Mouse (Mus musculus) activated CD4-positive, CD25-positive, alpha-beta regulatory T cell, adult 9 weeks (primary cell): ENCODE measurements around the gene Hist1h4h. TPM values are rescaled to one million over a fixed set of nuclear protein-coding genes. Genes with fewer than 3 reads are reported as not detected.

ENCODE experiments used
- polyA plus RNA-seq: library from polyadenylated mRNA; unstranded; fragments of 100-300 nt; shearing (Covaris generic); gene quantifications from one replicate; pipeline ENCODE4 v1.2.1, GENCODE M21; 2017

Hist1h4h gene
- polyA plus RNA-seq, 1 experiment from 2014 or later: 3.7 TPM

Other genes starting within 250 kb of the Hist1h4h start
- gene Zfp322a, start 161.8 kb upstream of the Hist1h4h start, polyA plus RNA-seq: 30.3 TPM
- gene Abt1, start 107.2 kb upstream of the Hist1h4h start, polyA plus RNA-seq: 11.8 TPM
- gene Btn1a1, start 65.1 kb upstream of the Hist1h4h start, polyA plus RNA-seq: not detected
- gene Btn2a2, start 42.2 kb upstream of the Hist1h4h start, polyA plus RNA-seq: not detected
- not detected for gene Hist1h2af, start 2.9 kb downstream of the Hist1h4h start, polyA plus RNA-seq
- gene Hist1h3g, start 4.4 kb downstream of the Hist1h4h start, polyA plus RNA-seq: 0.77 TPM
- not detected for gene Hist1h2bh, start 12.3 kb downstream of the Hist1h4h start, polyA plus RNA-seq
- gene Hist1h3f, start 13.0 kb downstream of the Hist1h4h start, polyA plus RNA-seq: not detected
- gene Hist1h4f, start 20.6 kb downstream of the Hist1h4h start, polyA plus RNA-seq: 0.90 TPM
- 0.50 TPM for gene Hist1h1d, start 22.2 kb downstream of the Hist1h4h start, polyA plus RNA-seq
- 1.3 TPM for gene Hist1h3e, start 31.3 kb downstream of the Hist1h4h start, polyA plus RNA-seq
- gene Hist1h2ae, start 40.2 kb downstream of the Hist1h4h start, polyA plus RNA-seq: 6.5 TPM
- gene Hist1h2bg, start 40.3 kb downstream of the Hist1h4h start, polyA plus RNA-seq: 6.1 TPM
- gene Hist1h2bf, start 43.1 kb downstream of the Hist1h4h start, polyA plus RNA-seq: 1.1 TPM
- gene Hist1h2ad, start 43.3 kb downstream of the Hist1h4h start, polyA plus RNA-seq: not detected
- gene Hist1h3d, start 44.7 kb downstream of the Hist1h4h start, polyA plus RNA-seq: not detected
- 40.6 TPM for gene Hist1h4d, start 50.5 kb downstream of the Hist1h4h start, polyA plus RNA-seq
- 5.0 TPM for gene Hist1h2be, start 90.1 kb downstream of the Hist1h4h start, polyA plus RNA-seq
- gene Hist1h1e, start 91.5 kb downstream of the Hist1h4h start, polyA plus RNA-seq: 15.3 TPM
- gene Hist1h2ac, start 152.9 kb downstream of the Hist1h4h start, polyA plus RNA-seq: 0.24 TPM
- gene Hist1h2bc, start 153.1 kb downstream of the Hist1h4h start, polyA plus RNA-seq: 13.7 TPM
- not detected for gene Hist1h1t, start 164.8 kb downstream of the Hist1h4h start, polyA plus RNA-seq
- gene Hist1h4c, start 167.4 kb downstream of the Hist1h4h start, polyA plus RNA-seq: 4.1 TPM
- gene Hfe, start 179.8 kb downstream of the Hist1h4h start, polyA plus RNA-seq: 0.76 TPM
- 15.9 TPM for gene Hist1h1c, start 207.8 kb downstream of the Hist1h4h start, polyA plus RNA-seq
- gene Hist1h3c, start 214.6 kb downstream of the Hist1h4h start, polyA plus RNA-seq: not detected
- gene Hist1h2bb, start 215.7 kb downstream of the Hist1h4h start, polyA plus RNA-seq: 1.2 TPM
- 2.7 TPM for gene Hist1h2ab, start 220.1 kb downstream of the Hist1h4h start, polyA plus RNA-seq
- not detected for gene Hist1h3b, start 221.2 kb downstream of the Hist1h4h start, polyA plus RNA-seq
- gene Hist1h4b, start 226.0 kb downstream of the Hist1h4h start, polyA plus RNA-seq: 18.1 TPM
- not detected for gene Hist1h4a, start 230.2 kb downstream of the Hist1h4h start, polyA plus RNA-seq
- 2.4 TPM for gene Hist1h3a, start 231.3 kb downstream of the Hist1h4h start, polyA plus RNA-seq
- 1.8 TPM for gene Hist1h1a, start 232.6 kb downstream of the Hist1h4h start, polyA plus RNA-seq
- gene Trim38, start 238.9 kb downstream of the Hist1h4h start, polyA plus RNA-seq: not detected